Comparison of ENCODE assay signal across 12 mouse cellular contexts in the genomic region with DNA sequence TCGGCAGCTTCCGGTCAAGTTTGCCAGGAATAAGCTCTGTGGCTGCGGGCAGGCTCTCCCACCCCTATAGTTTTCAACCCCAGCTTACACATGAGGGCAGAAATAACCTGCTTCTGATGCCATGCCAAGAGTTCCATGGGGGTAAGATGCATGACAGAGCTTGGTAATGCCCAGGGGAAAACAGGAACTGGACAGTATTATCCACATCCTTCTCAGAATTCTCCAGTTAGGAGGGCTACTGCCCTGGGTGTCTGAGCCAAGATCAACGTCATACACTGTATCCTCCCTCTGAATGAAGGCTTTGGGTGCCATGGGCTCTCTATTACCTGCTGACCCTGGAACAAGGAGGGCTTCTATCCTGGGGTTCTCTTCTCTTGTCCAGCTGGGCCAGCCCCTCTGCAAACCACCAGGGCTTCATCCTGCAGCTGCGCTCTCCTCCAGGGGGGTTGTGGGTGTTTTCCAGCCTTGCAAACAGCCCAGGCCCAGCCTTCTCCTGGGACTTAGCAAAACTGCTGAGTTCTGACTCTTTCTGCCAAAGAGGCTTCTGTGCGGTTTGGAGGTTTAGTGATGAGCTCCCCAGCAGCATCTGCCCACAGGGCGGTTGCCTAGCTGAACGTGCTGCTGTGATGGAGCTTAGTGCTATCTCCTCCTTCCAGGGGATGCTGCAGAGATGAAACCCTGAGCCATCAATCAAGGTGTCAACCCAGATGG.
DNase-seq lines count a peak whose midpoint lies in the region.
"Had no signal": no experiment of that assay in that cellular context is flagged by ENCODE, and none has a peak within 500 bp of the region (broad histone marks: within the 10 kb centered on the region; RNA-seq: fewer than 3 reads in every experiment).

No protein-coding gene starts in this region.

- DNase-seq in gastrocnemius, postnatal 10 days = peak; percentile 33
- DNase-seq in gastrocnemius, adult 18-20 months (ENCODE audit: low spot score) = no peak
- DNase-seq in kidney, postnatal 14 days = peak; percentile 17
- DNase-seq in kidney, adult 18-20 months = no peak
- DNase-seq in right cerebral cortex, adult 18-20 months = peak; percentile 11
- no peak for DNase-seq in right cerebral cortex, postnatal 25 days
- DNase-seq in left cerebral cortex, postnatal 4 days = peak; percentile 28
- no peak for DNase-seq in cerebellum, adult 9-11 months
- DNase-seq: cerebellum, adult 11-12 months; liver; lung, embryonic 14.5 days; thymus, postnatal 25 days had no signal

- intact Hi-C loops in left cerebral cortex, postnatal 4 days (cut with DNase I) = no loop called here

Comparison
In these comparisons a context has a peak if more than half of its experiments do, and no peak if none do; other contexts are left out.
1. DNase-seq: peak in gastrocnemius, postnatal 10 days (single experiment), kidney, postnatal 14 days (single experiment), right cerebral cortex, adult 18-20 months (single experiment) and left cerebral cortex, postnatal 4 days (single experiment); none in gastrocnemius, adult 18-20 months (single experiment), kidney, adult 18-20 months (single experiment), right cerebral cortex, postnatal 25 days (single experiment) and cerebellum, adult 9-11 months (single experiment).